Mouse (Mus musculus) neutrophil, adult 65 days (primary cell): ENCODE results near the gene Wfdc11. TPM values are rescaled to one million over a fixed set of nuclear protein-coding genes. Genes with fewer than 3 reads are reported as not detected.

Source experiments
- total RNA-seq: library from RNA; stranded (reverse); gene quantifications from 2 replicates; pipeline ENCODE4 v1.2.4, GENCODE M21; 2023

Wfdc11 gene
- total RNA-seq: not detected in 2 replicates

DNA sequence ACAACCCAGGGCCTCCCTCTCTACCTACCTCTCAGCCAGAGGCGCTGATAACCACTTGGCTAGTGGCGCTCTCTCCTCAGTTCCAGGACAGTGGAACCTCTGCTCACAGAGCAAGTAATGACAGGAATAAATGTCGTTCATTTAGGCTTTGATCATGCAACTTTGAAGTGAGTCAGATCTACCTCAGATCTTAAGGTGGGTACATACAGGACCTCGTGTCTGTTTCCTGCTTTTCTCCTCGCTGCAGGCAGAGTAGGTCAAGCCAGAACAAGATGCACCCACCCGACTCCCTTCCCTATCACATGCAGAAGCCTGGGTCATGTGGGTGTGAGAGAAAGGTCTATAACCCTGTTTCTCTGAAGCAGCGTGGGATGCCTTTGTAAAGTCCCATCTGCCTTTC lies at the start of gene Wfdc11:
TSS of gene Wfdc11 (minus strand) at position 101 of the 400 bp plus-strand sequence.

GRCm38 (mm10) chr2:164715005-164715404 lies 41.1 kb upstream of the Wfdc11 start, which contains the start of gene Spint5:
Gene Spint5 (plus strand): TSS chr2:164715305.

DNA sequence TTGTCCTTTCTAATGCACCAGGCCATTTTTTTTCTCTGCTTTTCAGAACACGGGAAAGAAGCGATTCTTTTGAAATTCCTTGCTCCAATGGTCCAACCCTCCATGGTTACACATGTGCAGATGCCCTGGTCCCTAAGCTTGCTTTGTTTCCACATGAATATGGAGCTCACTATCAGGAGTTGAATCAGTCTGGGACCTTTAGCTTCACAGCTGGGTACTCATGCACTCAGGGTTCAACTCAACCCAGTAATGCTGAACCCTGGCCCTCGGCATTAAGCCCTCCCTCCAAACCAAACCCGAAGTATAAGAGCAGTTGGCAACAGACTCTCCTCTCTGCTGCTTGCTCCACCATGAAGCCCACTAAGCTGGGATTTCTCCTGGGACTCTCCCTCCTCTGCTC lies 24.3 kb upstream of the Wfdc11 start, which contains the start of gene Spint4:
TSS of gene Spint4 (plus strand) at position 301 of the 400 bp plus-strand sequence.

DNA sequence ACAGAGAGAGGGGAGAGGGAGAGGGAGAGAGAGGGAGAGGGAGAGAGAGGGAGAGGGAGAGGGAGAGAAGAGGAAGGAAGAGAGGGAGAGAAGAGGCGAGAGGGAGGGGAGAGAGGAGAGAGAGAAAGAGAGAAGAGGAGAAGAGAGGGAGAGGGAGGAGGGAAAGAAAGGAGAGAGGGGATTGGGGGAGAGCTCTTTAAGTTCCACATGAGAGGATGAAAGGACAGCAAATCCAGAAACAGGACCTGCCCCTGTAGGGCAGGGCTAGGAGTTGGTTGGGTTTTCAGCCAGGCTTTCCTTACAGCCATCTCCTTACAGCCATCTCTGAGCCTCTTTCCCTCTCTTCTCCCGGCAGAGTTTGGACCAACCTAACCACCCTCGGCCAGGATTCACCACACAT lies 10.9 kb upstream of the Wfdc11 start, which contains the start of gene Wfdc13:
TSS of gene Wfdc13 (plus strand) at position 301 of the 400 bp plus-strand sequence.

GRCm38 (mm10) chr2:164656483-164656882 lies 17.4 kb downstream of the Wfdc11 start, which contains the start of gene Wfdc9:
Gene Wfdc9 (minus strand): TSS chr2:164656583.

DNA sequence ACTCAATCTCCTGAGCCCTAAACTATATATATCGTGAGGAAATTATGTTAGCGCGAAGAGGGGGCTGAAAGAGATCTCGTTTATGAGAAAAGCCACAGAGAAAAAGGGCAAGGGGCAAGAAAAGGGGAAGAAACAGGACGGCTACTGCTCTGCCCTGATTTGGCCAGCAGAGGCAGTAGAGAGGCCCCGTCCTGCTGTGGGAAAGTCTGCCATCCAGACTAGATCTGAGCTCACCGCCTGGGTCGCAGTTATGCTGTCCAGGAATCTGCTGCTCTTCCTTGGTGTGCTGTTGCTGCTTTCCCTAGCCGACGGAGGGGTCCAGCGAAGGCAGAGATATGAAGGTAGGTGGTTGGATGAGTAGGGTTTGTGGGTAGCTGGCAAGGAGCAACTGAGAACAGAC lies 18.0 kb downstream of the Wfdc11 start, which contains the start of gene Wfdc10:
TSS of gene Wfdc10 (plus strand) at position 189 of the 400 bp plus-strand sequence.

DNA sequence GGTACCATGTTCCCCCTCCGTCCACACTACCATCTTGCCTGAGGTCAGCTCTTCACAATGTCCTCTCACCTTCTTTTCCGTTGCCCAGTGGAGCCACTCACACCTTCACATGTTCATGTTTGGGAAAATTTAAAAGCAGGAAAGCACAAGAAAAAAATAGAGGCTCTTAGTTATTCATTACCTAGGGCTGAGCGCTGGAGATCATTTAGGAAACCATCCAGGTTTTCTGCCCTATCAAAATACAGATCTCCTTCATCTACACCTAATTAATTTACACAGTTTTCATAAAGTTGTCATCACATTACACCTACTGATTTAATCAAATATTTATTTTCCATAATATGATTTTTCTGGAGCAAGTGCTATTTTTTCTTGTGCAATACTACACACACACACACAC lies 35.2 kb downstream of the Wfdc11 start, which contains the start of gene Wfdc16:
TSS of gene Wfdc16 (minus strand) at position 101 of the 400 bp plus-strand sequence.

DNA sequence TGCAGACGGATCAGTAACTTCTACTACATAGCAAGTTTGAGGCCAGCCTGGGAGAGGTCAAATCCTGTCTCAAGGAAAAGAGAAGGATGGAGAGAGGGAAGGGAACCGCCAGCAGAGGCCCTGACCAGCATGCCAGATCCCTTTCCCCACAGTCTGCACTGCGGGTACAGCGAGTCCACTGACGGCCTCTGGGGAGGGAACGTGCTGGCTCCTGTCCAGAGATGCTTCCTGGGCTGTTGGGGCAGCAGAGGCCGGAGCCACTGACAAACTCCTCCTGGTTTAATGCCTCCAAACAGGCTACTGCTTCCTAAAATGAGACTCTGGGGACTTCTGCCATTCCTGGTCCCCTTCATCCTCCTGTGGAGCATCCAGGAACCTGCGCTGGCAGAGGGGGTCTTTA lies 60.4 kb downstream of the Wfdc11 start, which contains the start of the genes Wfdc6b and Wfdc8:
TSS of gene Wfdc6b (plus strand) at position 52 of the 400 bp plus-strand sequence.
TSS of gene Wfdc8 (minus strand) at position 156 of the 400 bp plus-strand sequence.

Other genes starting within 250 kb of the Wfdc11 start
- gene Sdc4, start 230.2 kb downstream of the Wfdc11 start, total RNA-seq: 1.4 and 5.3 TPM in 2 replicates
- gene Sys1, start 217.1 kb downstream of the Wfdc11 start, total RNA-seq: 32.7 and 33.5 TPM in 2 replicates
- gene Gm20458, start 213.1 kb downstream of the Wfdc11 start, total RNA-seq: 0.63 TPM in 1 of 2 replicates, not detected in the other
- not detected in 2 replicates for gene Trp53tg5, start 200.4 kb downstream of the Wfdc11 start, total RNA-seq
- 2.1 and 3.2 TPM in 2 replicates for gene Dbndd2, start 188.0 kb downstream of the Wfdc11 start, total RNA-seq
- gene Pigt, start 176.6 kb downstream of the Wfdc11 start, total RNA-seq: 42.1 and 46.4 TPM in 2 replicates
- gene Wfdc2, start 111.7 kb downstream of the Wfdc11 start, total RNA-seq: not detected in 2 replicates
- not detected in 2 replicates for gene Spint3, start 100.6 kb downstream of the Wfdc11 start, total RNA-seq
- not detected in 2 replicates for gene Wfdc6a, start 88.6 kb downstream of the Wfdc11 start, total RNA-seq
- not detected in 2 replicates for gene Eppin, start 80.5 kb downstream of the Wfdc11 start, total RNA-seq
- not detected in 2 replicates for gene Wfdc6b, start 60.6 kb downstream of the Wfdc11 start, total RNA-seq
- gene Wfdc8, start 60.5 kb downstream of the Wfdc11 start, total RNA-seq: not detected in 2 replicates
- gene Wfdc16, start 35.3 kb downstream of the Wfdc11 start, total RNA-seq: not detected in 2 replicates
- 7.5 and 8.1 TPM in 2 replicates for gene Wfdc10, start 18.0 kb downstream of the Wfdc11 start, total RNA-seq
- not detected in 2 replicates for gene Wfdc9, start 17.5 kb downstream of the Wfdc11 start, total RNA-seq
- not detected in 2 replicates for gene Wfdc13, start 11.0 kb upstream of the Wfdc11 start, total RNA-seq
- not detected in 2 replicates for gene Spint4, start 24.4 kb upstream of the Wfdc11 start, total RNA-seq
- gene Spint5, start 41.2 kb upstream of the Wfdc11 start, total RNA-seq: not detected in 2 replicates
- gene Wfdc3, start 71.8 kb upstream of the Wfdc11 start, total RNA-seq: not detected in 2 replicates
- gene Dnttip1, start 71.9 kb upstream of the Wfdc11 start, total RNA-seq: 34.5 and 42.9 TPM in 2 replicates
- 84.3 and 94.9 TPM in 2 replicates for gene Ube2c, start 95.8 kb upstream of the Wfdc11 start, total RNA-seq
- gene Tnnc2, start 105.9 kb upstream of the Wfdc11 start, total RNA-seq: 0.73 TPM in 1 of 2 replicates, not detected in the other
- 2.2 and 2.6 TPM in 2 replicates for gene Snx21, start 111.7 kb upstream of the Wfdc11 start, total RNA-seq
- 44.2 and 45.5 TPM in 2 replicates for gene Acot8, start 130.8 kb upstream of the Wfdc11 start, total RNA-seq
- gene Zswim3, start 131.0 kb upstream of the Wfdc11 start, total RNA-seq: 1.5 and 1.7 TPM in 2 replicates
- gene Zswim1, start 148.6 kb upstream of the Wfdc11 start, total RNA-seq: 3.1 and 4.0 TPM in 2 replicates
- gene Spata25, start 154.4 kb upstream of the Wfdc11 start, total RNA-seq: not detected in 2 replicates
- gene Ctsa, start 158.8 kb upstream of the Wfdc11 start, total RNA-seq: 149 and 152 TPM in 2 replicates
- 0.66 and 1.6 TPM in 2 replicates for gene Neurl2, start 159.4 kb upstream of the Wfdc11 start, total RNA-seq
- 1.7 and 3.0 TPM in 2 replicates for gene Pltp, start 183.6 kb upstream of the Wfdc11 start, total RNA-seq
- 48.8 and 69.6 TPM in 2 replicates for gene Pcif1, start 205.2 kb upstream of the Wfdc11 start, total RNA-seq
- gene Zfp335, start 237.7 kb upstream of the Wfdc11 start, total RNA-seq: 32.4 and 36.5 TPM in 2 replicates